Mouse (Mus musculus) lung, postnatal 36 days (tissue): ENCODE measurements at regions not wholly inside any gene's neighbourhood (a gene's known extent, or its start where the extent isn't known, plus 50 kb on each side); places are given as distances from the start of the nearest gene placed in this dataset.

Source experiments
- DNase-seq: peaks from one replicate; pipeline ENCODE4 v3.0.0; 2022; ENCODE audit warnings: mixed read lengths

- DNase-seq, result peak; percentile 65
Observed at GRCm38 (mm10) chr13:16763746-16764145, 752.1 kb downstream of the Inhba start.

- DNase-seq, result no peak
Observed at GRCm38 (mm10) chr13:16769409-16769808, 757.8 kb downstream of the Inhba start.

GRCm38 (mm10) chr13:16769848-16770422 lies 758.3 kb downstream of the Inhba start:
- no peak for DNase-seq

GRCm38 (mm10) chr13:16771845-16772244 lies 760.2 kb downstream of the Inhba start:
- DNase-seq, result no peak

- peak; percentile 30 for DNase-seq
Observed at GRCm38 (mm10) chr13:16805560-16805959, 793.9 kb downstream of the Inhba start.
